In the genomic region with DNA sequence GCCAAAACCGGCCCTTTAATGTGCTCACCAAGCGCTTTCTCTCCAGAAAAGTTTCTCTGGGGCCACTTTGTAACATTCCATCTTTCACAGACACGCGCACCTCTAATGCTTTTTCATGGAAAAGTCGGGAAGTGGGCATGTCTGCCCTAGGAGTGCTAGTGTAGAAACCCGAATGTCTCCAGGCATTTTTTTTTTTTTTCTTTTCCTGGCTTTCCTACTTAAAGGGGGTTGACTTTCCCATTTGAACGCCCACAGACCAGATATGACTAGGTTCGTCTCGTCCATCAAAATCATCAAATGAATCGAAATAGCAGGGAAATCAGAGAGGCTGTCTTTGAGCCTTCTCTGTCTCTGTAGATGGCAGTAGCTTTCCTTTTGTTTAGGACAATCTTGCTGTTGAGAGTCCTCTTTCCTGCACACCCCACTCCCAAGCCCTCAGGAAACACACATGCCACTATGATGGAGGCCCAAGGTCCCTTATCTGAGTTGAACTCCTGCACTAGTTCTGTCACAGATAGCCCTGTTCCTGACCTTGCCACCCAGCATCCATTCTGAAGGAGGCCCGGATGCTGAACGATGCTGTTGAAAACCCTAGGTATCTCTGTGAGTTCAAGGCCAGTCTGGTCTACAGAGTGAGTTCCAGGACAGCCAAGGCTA, we compare ENCODE assay signal across 8 mouse cellular contexts. TPM values are rescaled to one million over a fixed set of nuclear protein-coding genes. Genes with fewer than 3 reads are reported as not detected.
DNase-seq lines count a peak whose midpoint lies in the region; ATAC-seq and TF ChIP-seq lines count a peak whose summit lies in the region.

No protein-coding gene starts in this region.

- no peaks in the 10 kb centered on the region for H3K9me3 ChIP-seq in forebrain, embryonic 13.5 days (replicated peaks)
- no peaks in the 10 kb centered on the region for H3K9me3 ChIP-seq in intestine, postnatal 0 days (ENCODE audit: control insufficient read depth)
- H3K9me3 ChIP-seq in midbrain, embryonic 11.5 days (ENCODE audit: control insufficient read depth, low read length): no peaks in the 10 kb centered on the region; the same call in 1 of the 2 replicates

- H3K27ac ChIP-seq in kidney, adult 2 months (ENCODE audit: insufficient read depth, low read depth, low read length): peak overlapping the region; percentile 97
- H3K27ac ChIP-seq in forebrain, embryonic 13.5 days: peak overlapping the region; percentile 94
- H3K27ac ChIP-seq in intestine, postnatal 0 days (ENCODE audit: low read depth, low read length): peak overlapping the region; percentile 93
- peak overlapping the region; percentile 95 for H3K27ac ChIP-seq in midbrain, embryonic 11.5 days (ENCODE audit: low read depth, low read length)

- TF ChIP-seq CTCF in kidney, adult 2 months (conservative IDR thresholded peaks at IDR 0.05; ENCODE audit: insufficient read depth, insufficient read length, low read depth, low read length): no peak
- no peak for TF ChIP-seq CTCF in intestine, postnatal 0 days (IDR thresholded peaks at IDR 0.05; ENCODE audit: low read depth)

- DNase-seq in kidney, adult 2 months: no peak
- DNase-seq in kidney, postnatal 10 days: no peak
- peak; percentile 28 for DNase-seq in adrenal gland, postnatal 10 days
- peak; percentile 91 for DNase-seq in midbrain, embryonic 11.5 days (ENCODE audit: low spot score, missing footprints)
- DNase-seq in thymus, postnatal 14 days: peak; percentile 12
- no peak for DNase-seq in layer of hippocampus, postnatal 36 days

- TF ChIP-seq POLR2A in kidney, adult 2 months (IDR thresholded peaks at IDR 0.05; ENCODE audit: low read depth, low read length): no peak

- peak overlapping the region; percentile 61 for H3K4me2 ChIP-seq in forebrain, embryonic 13.5 days
- peak overlapping the region; percentile 76 for H3K4me2 ChIP-seq in intestine, postnatal 0 days (replicated peaks; ENCODE audit: low read depth)
- peak overlapping the region; percentile 52 for H3K4me2 ChIP-seq in midbrain, embryonic 11.5 days

- no peak for ATAC-seq in forebrain, embryonic 13.5 days
- no peak for ATAC-seq in intestine, postnatal 0 days
- ATAC-seq in midbrain, embryonic 11.5 days (ENCODE audit: low FRiP score): no peak

- H3K4me3 ChIP-seq in kidney, adult 2 months (ENCODE audit: insufficient read depth, low read depth, low read length): peak overlapping the region; percentile 74
- peak overlapping the region; percentile 98 for H3K4me3 ChIP-seq in forebrain, embryonic 13.5 days
- H3K4me3 ChIP-seq in intestine, postnatal 0 days (ENCODE audit: low read depth, low read length): peak overlapping the region; percentile 78
- H3K4me3 ChIP-seq in midbrain, embryonic 11.5 days (ENCODE audit: low read depth, low read length): peak overlapping the region; percentile 99

- peak overlapping the region; percentile 55 for H3K9ac ChIP-seq in forebrain, embryonic 13.5 days
- peak overlapping the region; percentile 19; the same call in 1 of the 2 replicates for H3K9ac ChIP-seq in intestine, postnatal 0 days (ENCODE audit: low read depth, low read length)
- peak overlapping the region; percentile 63 for H3K9ac ChIP-seq in midbrain, embryonic 11.5 days (ENCODE audit: low read length)

- H3K27me3 ChIP-seq in kidney, adult 2 months (replicated peaks; ENCODE audit: control insufficient read depth, insufficient read depth, low read length): no peaks in the 10 kb centered on the region
- H3K27me3 ChIP-seq in forebrain, embryonic 13.5 days: peaks cover 4% of the 10 kb centered on the region
- H3K27me3 ChIP-seq in intestine, postnatal 0 days (replicated peaks; ENCODE audit: control insufficient read depth, insufficient read depth, low read length): no peaks in the 10 kb centered on the region
- no peaks in the 10 kb centered on the region for H3K27me3 ChIP-seq in midbrain, embryonic 11.5 days (ENCODE audit: control insufficient read depth, insufficient read depth, low read length)

- WGBS in kidney, adult 2 months: 13% methylated on average over 12 of the region's 12 CpGs
- WGBS in forebrain, embryonic 13.5 days: 24% methylated on average over 12 of the region's 12 CpGs
- WGBS in intestine, postnatal 0 days: 8% methylated on average over 12 of the region's 12 CpGs
- WGBS in midbrain, embryonic 11.5 days: 20% methylated on average over 12 of the region's 12 CpGs

- peaks cover 23% of the 10 kb centered on the region for H3K4me1 ChIP-seq in kidney, adult 2 months (ENCODE audit: control insufficient read depth, insufficient read depth, low read length)
- H3K4me1 ChIP-seq in forebrain, embryonic 13.5 days: peaks cover 19% of the 10 kb centered on the region
- peaks cover 8% of the 10 kb centered on the region; the same call in 1 of the 2 replicates for H3K4me1 ChIP-seq in intestine, postnatal 0 days (replicated peaks; ENCODE audit: control insufficient read depth, insufficient read depth, low read length)
- peaks cover 7% of the 10 kb centered on the region; the same call in 1 of the 2 replicates for H3K4me1 ChIP-seq in midbrain, embryonic 11.5 days (ENCODE audit: control insufficient read depth, insufficient read depth, low read length)

- H3K36me3 ChIP-seq in kidney, adult 2 months (ENCODE audit: control insufficient read depth, insufficient read depth, low read length): no peaks in the 10 kb centered on the region
- peaks cover 15% of the 10 kb centered on the region for H3K36me3 ChIP-seq in forebrain, embryonic 13.5 days (ENCODE audit: poor library complexity, severe bottlenecking)
- H3K36me3 ChIP-seq in intestine, postnatal 0 days (ENCODE audit: control insufficient read depth, insufficient read depth): 0 out of 2 replicates have a peak, but pooled peaks cover 3% of the 10 kb centered on the region
- H3K36me3 ChIP-seq in midbrain, embryonic 11.5 days (ENCODE audit: control insufficient read depth, insufficient read depth, low read length): peaks cover 3% of the 10 kb centered on the region; the same call in 1 of the 2 replicates

RNA-seq across cellular contexts. Expression of a gene that starts 0.8 kb away (rescaled TPM):
- polyA plus RNA-seq in kidney, adult 2 months (2012; rRNA removed): 17.1 and 21.6 TPM in 2 replicates
- 100 to 1,000 TPM; 104 to 137 TPM for total RNA-seq in adrenal gland, postnatal 10 days (2021)
- polyA plus RNA-seq in forebrain, embryonic 13.5 days (2015; fragmentation: Nextera tagmentation; extraction: Ambion mirVana): 250 and 261 TPM in 2 replicates
- 113 and 126 TPM in 2 replicates for polyA plus RNA-seq in intestine, postnatal 0 days (2015; fragmentation: Nextera tagmentation; extraction: Ambion mirVana)
- polyA plus RNA-seq in midbrain, embryonic 11.5 days (2014; fragmentation: Nextera tagmentation; extraction: Ambion mirVana): 225 and 257 TPM in 2 replicates
- 100 to 1,000 TPM; 123 to 143 TPM for total RNA-seq in layer of hippocampus, postnatal 36 days (2021)

RNA-seq across cellular contexts. Expression of a gene that starts 44.1 kb away (rescaled TPM):
- 0.75 and 0.88 TPM in 2 replicates for polyA plus RNA-seq in kidney, adult 2 months (2012; rRNA removed)
- under 1 TPM; 0.63 to 0.73 TPM for total RNA-seq in adrenal gland, postnatal 10 days (2021)
- 0.64 and 0.79 TPM in 2 replicates for polyA plus RNA-seq in forebrain, embryonic 13.5 days (2015; fragmentation: Nextera tagmentation; extraction: Ambion mirVana)
- polyA plus RNA-seq in intestine, postnatal 0 days (2015; fragmentation: Nextera tagmentation; extraction: Ambion mirVana): 2.5 and 2.6 TPM in 2 replicates
- polyA plus RNA-seq in midbrain, embryonic 11.5 days (2014; fragmentation: Nextera tagmentation; extraction: Ambion mirVana): 0.40 and 0.63 TPM in 2 replicates
- under 1 TPM; 0.47 to 0.56 TPM for total RNA-seq in layer of hippocampus, postnatal 36 days (2021)

Comparison
In these comparisons a context has a peak if more than half of its experiments do, and no peak if none do; other contexts are left out.
1. DNase-seq: peak in adrenal gland, postnatal 10 days (single experiment), midbrain, embryonic 11.5 days (single experiment) and thymus, postnatal 14 days (single experiment); none in kidney, adult 2 months (single experiment), kidney, postnatal 10 days (single experiment) and layer of hippocampus, postnatal 36 days (0 of 2).
2. Peak in every context shown above with its lines, with median percentiles within 50 percentile points of each other: H3K27ac ChIP-seq, H3K4me3 ChIP-seq, H3K4me2 ChIP-seq and H3K9ac ChIP-seq.